Mouse (Mus musculus) testis, adult 2 months (tissue): Measurements from ENCODE around the gene Arhgef17.

Experiments used
- CTCF ChIP-seq: fragments of 200-500 bp; IDR thresholded peaks from 2 replicates; pipeline ENCODE4 v1.5.1; 2012; ENCODE audit warnings: low read depth, mild to moderate bottlenecking, inconsistent platforms, low read length, moderate library complexity; ENCODE audit not compliant: control insufficient read depth, insufficient read depth, insufficient replicate concordance
- POLR2A ChIP-seq: fragments of 200-500 bp; IDR thresholded peaks from 2 replicates; pipeline ENCODE4 v1.6.1; 2012; ENCODE audit warnings: low read depth, mild to moderate bottlenecking, inconsistent platforms, low read length, moderate library complexity; ENCODE audit not compliant: control insufficient read depth

- TF ChIP-seq POLR2A: no peak
- 0 out of 2 replicates have a peak, but pooled peaks have one; percentile 3 for TF ChIP-seq CTCF
Observed at GRCm38 (mm10) chr7:100866675-100867074, 65.2 kb downstream of the Arhgef17 start.
